Mouse (Mus musculus): ENCODE measurements around the gene Disp1. TPM values are rescaled to one million over a fixed set of nuclear protein-coding genes. Genes with fewer than 3 reads are reported as not detected.

Disp1 gene
- 5.2 and 10.3 TPM in 2 replicates for polyA plus RNA-seq (2012; ENCODE audit: low replicate concordance)

DNA sequence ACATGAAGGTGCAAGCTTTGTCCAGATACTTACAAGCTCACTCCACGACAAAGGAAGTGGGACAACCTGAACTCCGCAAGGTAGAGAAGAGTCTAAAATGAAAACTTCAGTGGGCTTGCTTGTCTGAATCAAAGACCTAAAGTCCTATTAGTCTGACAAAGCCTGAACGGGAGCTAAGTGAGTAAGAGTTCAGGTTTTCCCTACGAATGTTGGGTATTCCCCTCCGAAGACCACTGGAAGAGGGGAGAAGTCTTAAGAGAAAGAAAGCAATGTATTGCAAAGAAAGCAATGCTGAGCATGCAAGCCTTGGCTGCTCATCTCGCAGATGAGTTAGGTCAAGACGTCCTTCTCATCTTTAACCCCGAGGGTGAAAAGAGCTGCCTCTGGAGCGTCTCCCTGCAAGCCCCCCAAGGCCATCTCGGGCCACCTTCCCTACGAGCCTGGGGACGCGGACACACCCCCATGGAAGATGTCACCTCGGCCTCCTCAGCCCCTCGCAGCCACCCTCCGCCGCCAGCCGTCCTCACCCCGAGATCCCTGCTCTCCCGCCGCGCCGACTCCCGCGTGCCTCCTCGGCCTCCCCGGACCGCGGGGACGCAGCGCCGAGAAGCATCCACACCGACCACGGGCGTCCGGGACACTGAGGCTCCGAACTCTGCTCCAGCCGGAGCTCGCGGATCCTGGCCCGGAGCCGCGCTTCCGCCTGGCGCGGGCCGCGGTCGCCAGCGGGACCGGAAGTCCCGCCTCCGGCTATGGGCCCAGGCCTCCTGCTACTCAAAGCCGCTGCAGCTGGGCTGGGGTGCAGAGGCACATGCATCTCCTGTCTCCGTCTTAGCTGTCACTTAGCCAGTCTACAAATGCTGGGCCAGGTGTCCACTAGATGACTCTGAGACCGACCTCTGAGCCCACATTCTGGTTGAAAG lies at the start of gene Disp1:
Disp1 (minus strand) TSS at position 727 of the 923 bp plus-strand sequence.

Other genes starting within 250 kb of the Disp1 start
- gene Aida, start 75.1 kb upstream of the Disp1 start, polyA plus RNA-seq (2012; ENCODE audit: low replicate concordance), result 25.3 and 26.2 TPM in 2 replicates
- 3.5 and 12.7 TPM in 2 replicates for gene Brox, start 75.7 kb upstream of the Disp1 start, polyA plus RNA-seq (2012; ENCODE audit: low replicate concordance)
- 47.3 and 67.8 TPM in 2 replicates for gene Mia3, start 148.0 kb upstream of the Disp1 start, polyA plus RNA-seq (2012; ENCODE audit: low replicate concordance)
- 1.1 and 2.9 TPM in 2 replicates for gene Taf1a, start 167.5 kb upstream of the Disp1 start, polyA plus RNA-seq (2012; ENCODE audit: low replicate concordance)
- gene Hhipl2, start 196.7 kb upstream of the Disp1 start, polyA plus RNA-seq (2012; ENCODE audit: low replicate concordance), result 0.04 TPM in 1 of 2 replicates, not detected in the other